Mouse (Mus musculus) hindbrain, postnatal 0 days (tissue): Measurements from ENCODE around the gene Gys1. TPM values are rescaled to one million over a fixed set of nuclear protein-coding genes. Genes with fewer than 3 reads are reported as not detected.
A peak's percentile ranks its signal among the peaks of the same experiment; 100 is the strongest.

Source experiments
- ATAC-seq: fragments of 200-750 bp; cut with Nextera tagmentation; 2 replicates; pipeline ENCODE4 v1.8.0; 2017; ENCODE audit warnings: mild to moderate bottlenecking, moderate TSS enrichment, moderate library complexity
- DNase-seq: peaks from one replicate; pipeline ENCODE4 v3.0.0-alpha.2; 2015; ENCODE audit warnings: low spot score
- H3K27ac ChIP-seq: fragments of 300-500 bp; sonication (generic); 2 replicates; pipeline ENCODE4 v1.5.1; 2014; ENCODE audit warnings: mild to moderate bottlenecking
- H3K27me3 ChIP-seq: fragments of 300-500 bp; sonication (generic); 2 replicates; pipeline ENCODE4 v1.6.1; 2014; ENCODE audit warnings: low read length, mixed read lengths; ENCODE audit not compliant: insufficient read depth
- H3K36me3 ChIP-seq: fragments of 300-500 bp; sonication (generic); 2 replicates; pipeline ENCODE4 v1.6.1; 2014; ENCODE audit warnings: low read length, mixed read lengths; ENCODE audit not compliant: insufficient read depth
- H3K4me1 ChIP-seq: fragments of 300-500 bp; sonication (generic); 2 replicates; pipeline ENCODE4 v1.6.1; 2014; ENCODE audit warnings: antibody characterized with exemption, low read length, mixed read lengths; ENCODE audit not compliant: insufficient read depth
- H3K4me2 ChIP-seq: fragments of 300-500 bp; sonication (generic); 2 replicates; pipeline ENCODE4 v1.6.1; 2014; ENCODE audit warnings: low read depth, mild to moderate bottlenecking, low read length, moderate library complexity, mixed read lengths
- H3K4me3 ChIP-seq: fragments of 300-500 bp; sonication (generic); 2 replicates; pipeline ENCODE4 v1.5.1; 2014; ENCODE audit warnings: low read length
- H3K9ac ChIP-seq: fragments of 300-500 bp; sonication (generic); replicated peaks from 2 replicates; pipeline ENCODE4 v1.6.1; 2014; ENCODE audit warnings: mild to moderate bottlenecking, low read length, moderate library complexity, mixed read lengths
- H3K9me3 ChIP-seq: fragments of 300-500 bp; sonication (generic); 2 replicates; pipeline ENCODE4 v1.6.1; 2016; ENCODE audit warnings: low read length, mixed read lengths
- CTCF ChIP-seq: IDR thresholded peaks from 2 replicates; pipeline ENCODE4 v1.5.1; 2016; ENCODE audit warnings: antibody characterized with exemption, control low read depth, low read depth
- WGBS: fragments of 180-500 bp; shearing (Covaris S2); extraction: QIAGEN DNeasy Blood & Tissue Kit; methylation state at CpG from one replicate; pipeline ENCODE4 v1.1.7; 2014; 5-methylcytosine and 5-hydroxymethylcytosine counted together
- polyA plus RNA-seq: library from polyadenylated mRNA; unstranded; fragments of >200 nt; fragmentation: Nextera tagmentation; extraction: Ambion mirVana; gene quantifications from 2 replicates; pipeline ENCODE4 v1.2.1, GENCODE M21; 2015
- total RNA-seq: library from RNA; depleted of rRNA; stranded (reverse); fragments of >200 nt; gene quantifications from 2 replicates; pipeline ENCODE4 v1.2.3, GENCODE M21; 2014

Gys1 gene
- total and polyA plus RNA-seq, 2 experiments from 2014 or later: 16.4 to 22.4 TPM

GRCm38 (mm10) chr7:45446589-45446988 is 11.9 kb downstream of the Gys1 start:
- H3K9ac ChIP-seq: no peak overlapping the region
- no peak for TF ChIP-seq CTCF
- ATAC-seq (no peak), DNase-seq (no peak)
- peaks cover 18% of the 10 kb centered on the region for H3K36me3 ChIP-seq
- H3K4me1 ChIP-seq: no peaks in the 10 kb centered on the region
- no peaks in the 10 kb centered on the region for H3K9me3 ChIP-seq
- H3K4me2 ChIP-seq: no peak overlapping the region
- H3K4me3 ChIP-seq: no peak overlapping the region
- no peaks in the 10 kb centered on the region for H3K27me3 ChIP-seq
- H3K27ac ChIP-seq: no peak overlapping the region

- Histone ChIP-seq H3K9me3 (no peaks in the 10 kb centered on the region), H3K27ac (peak overlapping the region; percentile 17; the same call in 1 of the 2 replicates), H3K4me2 (no peak overlapping the region), H3K4me1 (no peaks in the 10 kb centered on the region), H3K9ac (no peak overlapping the region), H3K4me3 (no peak overlapping the region), H3K36me3 (peaks cover 20% of the 10 kb centered on the region), H3K27me3 (no peaks in the 10 kb centered on the region)
- whole genome bisulfite sequencing: 38% methylated on average over 11 of the region's 11 CpGs
- DNase-seq (peak; percentile 71), ATAC-seq (peak; percentile 58)
- TF ChIP-seq CTCF: peak; percentile 67
Measured at GRCm38 (mm10) chr7:45447325-45447990, 12.8 kb downstream of the Gys1 start.

DNA sequence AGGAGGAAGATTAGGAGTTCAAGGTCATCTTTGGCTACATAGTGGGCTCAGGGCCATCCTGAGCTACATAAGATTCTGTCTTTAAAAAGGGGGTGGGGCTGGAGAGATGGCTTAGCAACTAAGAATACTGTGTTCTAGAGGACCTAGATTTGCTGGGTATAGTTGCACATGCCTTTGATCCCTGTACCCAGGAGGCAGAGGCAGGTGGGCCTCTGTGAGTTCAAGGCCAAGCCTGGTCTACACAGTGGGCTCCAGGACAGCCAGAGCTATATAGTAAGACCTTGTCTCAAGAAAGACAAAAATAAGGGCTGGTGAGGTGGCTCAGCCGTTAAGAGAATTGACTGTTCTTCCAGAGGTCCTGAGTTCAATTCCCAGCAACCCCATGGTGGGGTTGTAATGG is 15.3 kb downstream of the Gys1 start:
- no peak for ATAC-seq
- no peaks in the 10 kb centered on the region for H3K27me3 ChIP-seq
- H3K9me3 ChIP-seq: no peaks in the 10 kb centered on the region
- DNase-seq: no peak
- H3K4me2 ChIP-seq: no peak overlapping the region
- no peak overlapping the region for H3K9ac ChIP-seq
- no peak overlapping the region for H3K4me3 ChIP-seq
- peaks cover 24% of the 10 kb centered on the region for H3K36me3 ChIP-seq
- WGBS: 100% methylated on average over 1 of the region's 1 CpGs
- H3K4me1 ChIP-seq: no peaks in the 10 kb centered on the region
- TF ChIP-seq CTCF: no peak
- no peak overlapping the region for H3K27ac ChIP-seq

DNA sequence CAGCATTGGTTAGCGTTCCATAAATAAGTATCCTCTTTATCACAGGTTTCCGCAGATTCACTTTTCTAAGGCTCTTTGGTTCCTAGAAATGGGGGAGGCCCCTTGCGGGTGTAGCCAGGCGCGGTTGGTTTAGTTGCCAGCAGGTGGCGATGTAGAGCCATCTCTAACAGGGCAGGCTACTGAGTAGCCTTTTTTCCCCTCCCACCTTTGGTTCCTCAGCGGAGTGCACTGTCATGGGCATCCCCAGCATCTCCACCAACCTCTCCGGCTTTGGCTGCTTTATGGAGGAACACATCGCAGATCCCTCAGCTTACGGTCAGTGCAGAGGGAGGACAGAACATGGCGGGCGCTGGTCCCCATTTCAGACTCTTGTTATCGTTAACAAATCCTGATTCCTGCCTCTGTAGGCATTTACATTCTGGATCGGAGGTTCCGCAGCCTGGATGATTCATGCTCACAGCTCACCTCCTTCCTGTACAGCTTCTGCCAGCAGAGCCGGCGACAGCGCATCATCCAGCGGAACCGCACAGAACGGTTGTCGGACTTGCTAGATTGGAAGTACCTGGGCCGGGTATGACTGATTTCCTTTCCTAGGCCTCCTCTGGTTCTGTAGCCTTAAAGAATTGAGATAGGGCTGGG is 16.8 kb downstream of the Gys1 start:
- H3K9me3 ChIP-seq: no peaks in the 10 kb centered on the region
- no peaks in the 10 kb centered on the region for H3K27me3 ChIP-seq
- TF ChIP-seq CTCF: peak; percentile 88
- ATAC-seq (peak; percentile 79), DNase-seq (peak; percentile 87)
- no peak overlapping the region for H3K9ac ChIP-seq
- 56% methylated on average over 23 of the region's 23 CpGs for WGBS
- H3K36me3 ChIP-seq: peaks cover 32% of the 10 kb centered on the region
- H3K4me2 ChIP-seq: no peak overlapping the region
- peak overlapping the region; percentile 45; the same call in 1 of the 2 replicates for H3K27ac ChIP-seq
- no peaks in the 10 kb centered on the region for H3K4me1 ChIP-seq
- H3K4me3 ChIP-seq: 0 out of 2 replicates have a peak overlapping the region, but pooled peaks have one; percentile 6

DNA sequence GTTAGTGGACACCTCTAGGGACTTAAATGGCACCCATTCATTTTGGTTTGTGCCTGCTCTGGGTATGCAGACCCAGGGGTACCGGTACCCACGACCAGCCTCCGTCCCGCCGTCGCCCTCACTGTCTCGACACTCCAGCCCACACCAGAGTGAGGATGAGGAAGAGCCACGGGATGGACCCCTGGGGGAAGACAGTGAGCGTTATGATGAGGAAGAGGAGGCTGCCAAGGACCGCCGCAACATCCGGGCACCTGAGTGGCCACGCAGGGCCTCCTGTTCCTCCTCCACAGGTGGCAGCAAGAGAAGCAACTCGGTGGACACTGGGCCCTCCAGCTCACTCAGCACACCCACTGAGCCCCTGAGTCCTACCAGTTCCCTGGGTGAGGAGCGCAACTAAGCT is 20.3 kb downstream of the Gys1 start:
- no peaks in the 10 kb centered on the region for H3K9me3 ChIP-seq
- no peak overlapping the region for H3K4me3 ChIP-seq
- 93% methylated on average over 15 of the region's 15 CpGs for WGBS
- ATAC-seq: no peak
- H3K4me2 ChIP-seq: no peak overlapping the region
- TF ChIP-seq CTCF: no peak
- peaks cover 10% of the 10 kb centered on the region for H3K4me1 ChIP-seq
- no peak overlapping the region for H3K9ac ChIP-seq
- H3K27me3 ChIP-seq: no peaks in the 10 kb centered on the region
- H3K27ac ChIP-seq: no peak overlapping the region
- DNase-seq: no peak
- H3K36me3 ChIP-seq: peaks cover 24% of the 10 kb centered on the region

GRCm38 (mm10) chr7:45455932-45456696 is 21.5 kb downstream of the Gys1 start:
- Histone ChIP-seq H3K4me3 (no peak overlapping the region), H3K4me2 (no peak overlapping the region), H3K27ac (no peak overlapping the region), H3K27me3 (no peaks in the 10 kb centered on the region), H3K4me1 (peaks cover 18% of the 10 kb centered on the region), H3K9me3 (no peaks in the 10 kb centered on the region), H3K9ac (no peak overlapping the region), H3K36me3 (peaks cover 24% of the 10 kb centered on the region)
- DNase-seq (no peak), ATAC-seq (no peak)
- 77% methylated on average over 13 of the region's 13 CpGs for WGBS
- TF ChIP-seq CTCF: no peak
